ENCODE assay signal across 28 mouse cellular contexts in the genomic region with DNA sequence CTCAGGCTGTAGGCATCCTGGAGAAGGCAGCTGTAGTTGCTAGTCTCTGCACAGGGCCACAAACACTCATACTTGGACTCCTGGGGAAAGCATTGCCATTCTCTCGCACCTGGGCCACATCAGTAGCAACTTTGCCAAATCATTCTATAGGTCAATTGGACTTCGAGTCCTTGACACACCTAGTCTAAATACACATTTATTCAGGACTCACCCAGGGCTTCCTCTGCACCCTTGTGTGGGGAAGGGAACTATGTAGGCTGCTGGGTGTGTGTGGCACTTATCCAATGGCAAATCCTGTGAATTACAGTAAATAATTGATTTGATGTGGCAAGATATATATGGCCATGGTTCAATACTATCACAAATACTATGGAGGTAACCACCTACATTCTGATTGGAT. TPM values are rescaled to one million over a fixed set of nuclear protein-coding genes. Genes with fewer than 3 reads are reported as not detected.
"Had no signal": no experiment of that assay in that cellular context is flagged by ENCODE, and none has a peak within 500 bp of the region (broad histone marks: within the 10 kb centered on the region; RNA-seq: fewer than 3 reads in every experiment).

No protein-coding gene starts in this region.

- H3K9me3 ChIP-seq: embryonic facial prominence, embryonic 10.5 days; embryonic facial prominence, embryonic 12.5 days; embryonic facial prominence, embryonic 13.5 days; embryonic facial prominence, embryonic 15.5 days; forebrain, embryonic 10.5 days; forebrain, embryonic 12.5 days; forebrain, embryonic 13.5 days; forebrain, embryonic 15.5 days had no signal

- H3K4me1 ChIP-seq: embryonic facial prominence, embryonic 10.5 days; embryonic facial prominence, embryonic 15.5 days; forebrain, embryonic 10.5 days; forebrain, embryonic 12.5 days; forebrain, embryonic 13.5 days; forebrain, embryonic 15.5 days had no signal

- H3K36me3 ChIP-seq: embryonic facial prominence, embryonic 10.5 days; embryonic facial prominence, embryonic 12.5 days; embryonic facial prominence, embryonic 13.5 days; embryonic facial prominence, embryonic 15.5 days; forebrain, embryonic 10.5 days; forebrain, embryonic 12.5 days; forebrain, embryonic 15.5 days had no signal

- H3K4me2 ChIP-seq: embryonic facial prominence, embryonic 12.5 days; embryonic facial prominence, embryonic 13.5 days; embryonic facial prominence, embryonic 15.5 days; forebrain, embryonic 12.5 days; forebrain, embryonic 13.5 days; forebrain, embryonic 15.5 days had no signal

- H3K27ac ChIP-seq: embryonic facial prominence, embryonic 10.5 days; embryonic facial prominence, embryonic 12.5 days; embryonic facial prominence, embryonic 13.5 days; embryonic facial prominence, embryonic 15.5 days; forebrain, embryonic 10.5 days; forebrain, embryonic 12.5 days; forebrain, embryonic 13.5 days; forebrain, embryonic 15.5 days; gastrocnemius, adult 2 months had no signal

- H3K9ac ChIP-seq: embryonic facial prominence, embryonic 12.5 days; embryonic facial prominence, embryonic 13.5 days; embryonic facial prominence, embryonic 15.5 days; forebrain, embryonic 12.5 days; forebrain, embryonic 13.5 days; forebrain, embryonic 15.5 days; forebrain, postnatal 0 days had no signal

- H3K4me3 ChIP-seq: embryonic facial prominence, embryonic 10.5 days; embryonic facial prominence, embryonic 12.5 days; embryonic facial prominence, embryonic 13.5 days; embryonic facial prominence, embryonic 15.5 days; erythroblast, embryonic 14.5 days; forebrain, embryonic 10.5 days; forebrain, embryonic 12.5 days; forebrain, embryonic 13.5 days; forebrain, embryonic 15.5 days; gastrocnemius, adult 2 months had no signal

- DNase-seq: cerebellum, adult 18-20 months; cerebellum, adult 2 months; cerebellum, adult 8-10 months; cerebellum, adult 9-10 months; cerebellum, adult 9-11 months; cerebellum, postnatal 10 days; cerebellum, postnatal 14 days; cerebellum, postnatal 25 days; cerebellum, postnatal 36 days; embryo, embryonic 11 days; forebrain, postnatal 0 days; gastrocnemius, adult 2 months; gastrocnemius, postnatal 10 days; gastrocnemius, postnatal 14 days; gastrocnemius, postnatal 25 days; gastrocnemius, postnatal 36 days; heart, adult 11 months had no signal

- H3K27me3 ChIP-seq: embryonic facial prominence, embryonic 12.5 days; embryonic facial prominence, embryonic 15.5 days; forebrain, embryonic 12.5 days; forebrain, embryonic 13.5 days; forebrain, embryonic 15.5 days had no signal

- ATAC-seq: forebrain, embryonic 13.5 days; forebrain, embryonic 14.5 days; forebrain, embryonic 15.5 days; forebrain, embryonic 16.5 days; forebrain, postnatal 0 days had no signal

RNA-seq across cellular contexts. Expression of gene Stc2, which starts 14.1 kb away (rescaled TPM):
- polyA plus RNA-seq: erythroblast, embryonic 14.5 days had no signal
